Mouse (Mus musculus) left cerebral cortex, postnatal 14 days (tissue): Measurements from ENCODE around the gene Tspan14. TPM values are rescaled to one million over a fixed set of nuclear protein-coding genes. Genes with fewer than 3 reads are reported as not detected.
A peak's percentile ranks its signal among the peaks of the same experiment; 100 is the strongest.

Experiments used
- DNase-seq, 2 experiments: peaks; one replicate each; pipeline ENCODE4 v3.0.0; 2021 to 2022; ENCODE audit warnings: low spot score in 2 of 2, mixed read lengths in 1 of 2
- intact Hi-C: fragments of 180-260 bp; cut with DNase I; formaldehyde crosslinking; loops from one replicate; pipeline ENCODE4 v1.15.1; 2025
- total RNA-seq, 2 experiments: library from RNA; stranded (reverse); gene quantifications; 2 replicates each; pipeline ENCODE4 v1.2.3; 2021

Gene Tspan14
- total RNA-seq, 2 experiments from 2014 or later, result 57.8 to 70.3 TPM

DNA sequence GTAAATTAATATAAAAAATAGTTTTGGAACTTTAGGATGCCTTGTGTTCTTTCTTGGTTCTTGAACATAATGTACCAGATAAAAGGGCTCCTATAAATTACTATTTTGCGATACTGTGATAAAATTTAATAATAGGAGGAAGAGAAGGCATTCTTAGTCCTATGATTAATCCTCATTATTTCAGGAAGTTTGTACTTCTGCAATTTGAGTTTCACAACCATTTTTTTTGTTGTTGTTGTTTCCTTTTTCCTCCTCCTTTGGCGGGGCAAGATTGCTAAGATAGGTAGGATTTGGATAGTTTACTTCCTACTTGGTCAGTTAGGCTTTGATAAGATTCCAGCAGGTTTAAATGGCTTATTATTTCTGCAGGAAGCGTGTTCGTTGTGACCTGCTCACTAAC is 19.0 kb upstream of the Tspan14 start:
- no peak for DNase-seq

GRCm38 (mm10) chr14:40979723-40980122 is 13.1 kb upstream of the Tspan14 start:
- intact Hi-C loops, result loop anchor here (2.0 kb wide), 1 partner anchor 55 kb away; no protein-coding TSS in a partner anchor
- DNase-seq, result no peak

More for the DNA sequence above, 19.0 kb upstream of the Tspan14 start:
- intact Hi-C loops, result no loop called here

DNA sequence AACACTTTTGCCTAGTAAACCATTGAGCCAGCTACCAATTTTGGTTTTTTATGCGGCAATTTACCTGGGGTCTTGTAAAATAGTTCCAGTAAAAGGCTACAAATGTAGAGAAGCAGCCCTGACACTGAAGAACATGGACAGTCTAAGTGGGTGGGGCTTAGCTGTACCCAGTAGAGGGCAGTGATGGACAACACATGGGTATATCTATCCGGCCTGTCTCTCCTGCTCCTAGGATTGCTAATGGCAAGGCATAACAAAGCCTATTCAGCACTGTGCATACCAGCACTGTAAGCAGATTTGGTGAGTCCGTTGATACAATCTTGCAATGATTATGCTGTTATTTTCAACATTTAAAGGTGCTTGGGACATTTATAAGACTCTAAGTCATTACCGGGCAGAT is 12.4 kb upstream of the Tspan14 start:
- intact Hi-C loops, result loop anchor here (2.0 kb wide), 1 partner anchor 56 kb away; no protein-coding TSS in a partner anchor
- DNase-seq, result peak; percentile 33 to 52

DNA sequence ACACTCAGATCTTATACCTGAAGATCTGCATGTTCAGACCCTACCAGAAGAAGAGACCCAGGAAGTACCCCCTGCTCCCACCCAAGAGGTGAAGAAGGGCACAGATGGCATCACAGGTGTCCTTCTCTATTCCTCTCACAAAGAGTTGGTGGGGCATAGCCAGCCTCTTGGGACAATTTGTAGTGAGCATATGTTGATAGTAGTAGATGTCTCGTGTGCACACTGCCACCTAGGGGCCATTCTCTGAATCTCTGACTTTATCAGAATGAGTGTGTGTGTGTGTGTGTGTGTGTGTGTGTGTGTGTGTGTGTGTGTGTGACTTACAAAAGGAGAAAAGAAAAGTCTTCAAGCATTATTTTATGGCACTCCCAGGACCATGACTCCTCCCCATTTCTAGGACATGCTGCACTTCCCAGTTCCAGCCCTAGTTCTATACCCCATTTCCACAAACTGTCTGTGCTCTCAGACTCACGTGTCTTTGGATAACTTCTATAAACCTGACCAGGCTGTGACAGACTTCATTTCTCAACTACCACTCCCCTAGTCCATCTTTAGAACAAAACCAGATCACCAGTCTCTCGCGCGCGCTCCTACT is 8.6 kb upstream of the Tspan14 start:
- intact Hi-C loops, result loop anchor here (1.0 kb wide), 1 partner anchor 58 kb away; no protein-coding TSS in a partner anchor
- DNase-seq, result peak; percentile 82 to 94

DNA sequence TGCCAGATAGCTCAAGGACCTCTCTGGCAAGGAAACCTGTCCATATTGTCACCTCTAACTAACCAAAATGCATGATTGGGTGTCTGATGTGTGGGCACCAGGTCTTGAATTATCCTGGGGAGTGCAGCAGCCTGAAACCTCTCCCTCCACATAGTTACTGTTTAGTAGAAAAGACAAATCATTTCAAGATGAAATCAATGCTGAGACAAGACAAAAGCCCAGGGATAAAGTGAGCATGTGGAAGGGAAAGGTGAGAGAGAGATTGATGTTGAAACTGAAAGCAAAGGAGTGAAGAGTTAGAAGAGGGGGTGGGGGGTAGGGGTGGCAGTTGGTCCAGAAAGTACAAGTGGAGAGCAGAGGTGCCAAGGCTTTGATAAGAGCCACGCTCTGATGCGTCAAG is 1.4 kb upstream of the Tspan14 start:
- DNase-seq, result no peak
- intact Hi-C loops, result no loop called here

DNA sequence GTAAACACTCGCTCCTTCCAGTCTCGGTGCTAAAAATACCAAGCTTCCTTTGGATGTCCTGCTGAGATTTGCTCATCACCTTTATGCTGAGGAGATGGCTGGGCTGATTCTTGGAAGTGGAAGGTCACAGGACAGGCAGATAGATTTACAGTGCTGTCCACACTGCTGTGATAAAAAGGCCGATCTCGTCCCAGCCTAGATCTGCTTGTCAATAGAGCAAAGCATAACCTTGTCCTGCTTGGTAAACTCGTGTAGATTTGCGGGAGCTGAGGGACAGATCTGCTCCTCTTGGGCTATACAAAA is 942 bp upstream of the Tspan14 start:
- intact Hi-C loops, result no loop called here
- no peak for DNase-seq

- intact Hi-C loops, result no loop called here
- peak; percentile 94 to 97 for DNase-seq
Measured at GRCm38 (mm10) chr14:40966862-40967597, 423 bp upstream of the Tspan14 start.

DNA sequence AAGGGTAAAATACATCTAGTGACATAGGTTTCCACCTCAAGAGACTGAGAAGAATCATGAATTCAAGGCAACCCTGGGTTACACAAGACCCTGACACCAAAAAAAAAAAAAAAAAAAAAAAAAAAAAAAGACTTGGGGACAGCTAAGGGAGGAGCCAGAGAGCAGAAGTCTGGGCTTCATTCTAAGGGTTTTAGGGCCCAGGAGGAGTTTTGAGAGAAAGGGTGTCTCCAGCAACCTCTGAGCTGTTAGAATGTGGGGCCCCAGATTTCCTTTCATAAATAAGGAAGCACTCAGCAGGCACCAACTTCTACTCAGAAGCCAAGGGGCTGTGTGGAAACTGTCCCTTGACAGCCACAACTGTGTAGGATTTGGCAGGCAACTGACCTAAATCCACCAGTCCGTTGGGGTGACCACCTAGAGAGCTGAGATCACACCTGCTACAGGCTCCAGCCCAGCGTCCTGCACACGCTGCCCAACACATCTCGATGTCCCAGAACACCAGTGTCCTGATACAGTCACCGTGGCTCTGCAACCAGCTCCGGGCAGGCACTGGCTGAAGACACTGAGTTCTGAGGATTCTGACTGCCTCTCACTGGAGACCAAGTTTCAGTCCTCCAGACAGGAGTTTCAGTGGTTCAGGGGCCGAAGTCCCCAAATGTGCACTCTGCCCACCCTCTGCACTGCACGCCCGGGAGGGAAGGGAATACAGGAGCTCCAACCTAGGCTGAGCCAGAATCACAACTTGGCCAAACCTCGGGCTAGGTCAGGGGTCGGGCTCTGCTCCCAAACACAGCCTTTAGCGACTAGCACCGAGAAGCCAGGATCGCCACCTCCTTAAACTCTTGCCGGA is 875 bp downstream of the Tspan14 start:
- intact Hi-C loops, result no loop called here
- DNase-seq, result peak in 1 of 2 experiments; percentile 50

GRCm38 (mm10) chr14:40964881-40965280 is 1.7 kb downstream of the Tspan14 start:
- no peak for DNase-seq
- intact Hi-C loops, result no loop called here

DNA sequence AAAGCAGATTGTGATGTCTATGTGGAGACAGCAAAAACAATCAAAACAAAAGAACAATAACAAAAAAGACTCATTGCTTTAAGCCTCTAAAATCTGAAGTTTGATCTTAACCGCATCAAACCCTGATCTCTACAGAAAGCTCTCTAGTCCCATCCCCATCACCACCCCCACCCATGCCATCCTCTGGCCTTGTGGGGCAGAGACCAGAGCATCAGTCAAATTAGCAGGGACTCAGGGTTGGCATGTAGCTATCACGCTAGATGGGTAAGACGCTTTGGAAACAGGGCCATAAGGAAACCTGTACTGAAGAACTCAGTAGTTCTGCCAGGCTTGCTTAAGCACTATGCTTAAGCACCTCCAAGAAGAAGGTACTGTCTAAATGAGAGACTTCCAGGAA is 2.4 kb downstream of the Tspan14 start:
- intact Hi-C loops, result no loop called here
- DNase-seq, result no peak

DNA sequence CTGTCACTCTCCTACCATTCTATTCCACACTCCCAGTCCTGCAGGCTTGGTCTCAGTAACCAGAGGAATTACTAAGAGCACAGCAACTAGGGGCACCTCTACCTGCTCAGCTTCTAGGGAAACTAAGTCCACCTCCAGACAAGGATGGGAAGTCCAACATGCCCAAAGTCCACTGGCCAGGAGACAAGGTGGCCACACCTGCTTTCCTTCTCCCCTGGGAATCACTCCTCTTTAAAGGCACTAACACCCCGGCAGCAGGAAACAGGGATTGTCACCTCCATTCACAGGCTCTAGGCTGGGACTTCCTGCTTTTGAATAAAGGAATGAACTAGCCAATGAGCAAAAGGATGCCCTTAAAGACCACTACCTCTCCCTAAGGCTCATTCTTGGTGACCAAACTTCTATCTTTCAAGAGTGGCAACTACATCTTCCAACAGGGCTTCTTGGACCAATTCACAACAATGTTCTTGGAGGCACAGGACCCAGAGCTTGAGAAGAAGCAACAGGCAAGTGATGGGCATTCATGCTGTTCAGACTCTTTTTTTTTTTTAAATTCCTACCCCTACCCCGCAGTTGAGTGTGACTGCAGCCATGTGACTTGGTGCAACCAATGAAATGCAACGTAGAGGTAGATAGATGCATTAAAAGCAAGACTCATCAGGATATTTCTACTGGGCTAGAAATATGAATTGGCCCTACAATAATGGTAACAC is 3.0 kb downstream of the Tspan14 start:
- intact Hi-C loops, result no loop called here
- no peak for DNase-seq

DNA sequence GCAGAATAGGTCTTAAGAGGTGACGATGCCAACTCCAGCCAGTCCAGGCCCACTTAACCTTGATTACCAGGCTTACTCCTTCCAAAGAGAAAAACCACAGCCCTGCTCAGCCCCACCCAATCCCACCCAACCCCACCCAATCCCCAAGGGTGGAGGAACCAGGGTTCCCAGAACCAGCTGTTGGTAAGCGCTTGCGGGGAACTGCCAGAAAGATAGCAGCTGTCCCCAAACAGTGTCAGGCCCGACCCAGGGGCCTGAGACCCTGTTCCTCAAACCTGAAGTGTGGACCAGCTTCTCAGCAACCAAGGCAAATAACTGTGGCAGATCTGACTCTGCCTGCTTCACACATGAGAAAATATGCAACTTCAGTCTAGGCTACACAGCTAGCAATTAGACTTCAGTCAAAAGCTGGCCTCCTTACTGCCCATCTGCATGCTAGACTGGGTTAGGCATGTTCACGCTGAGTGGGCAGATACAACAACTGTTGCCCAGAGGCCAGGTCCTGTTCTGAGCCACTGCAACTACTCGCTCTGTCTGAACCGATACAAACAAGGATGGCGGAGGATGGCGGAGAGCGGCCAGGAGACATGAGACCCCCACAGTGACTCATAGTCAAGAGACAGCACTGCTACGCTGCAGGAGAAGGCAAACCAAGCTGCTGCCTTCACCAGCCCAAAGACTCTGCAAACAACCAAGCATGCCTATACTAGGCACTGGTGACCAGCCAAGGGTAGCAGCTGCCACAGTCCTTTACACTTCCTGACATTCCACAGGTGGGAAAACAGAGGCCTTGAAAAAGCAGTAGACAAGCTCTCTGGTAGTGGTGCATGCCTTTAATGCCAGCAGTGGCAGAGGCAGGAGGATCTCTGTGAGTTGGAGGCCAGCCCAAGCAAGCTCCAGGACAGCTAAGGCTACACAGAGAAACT is 4.0 kb downstream of the Tspan14 start:
- intact Hi-C loops, result no loop called here
- no peak for DNase-seq

DNA sequence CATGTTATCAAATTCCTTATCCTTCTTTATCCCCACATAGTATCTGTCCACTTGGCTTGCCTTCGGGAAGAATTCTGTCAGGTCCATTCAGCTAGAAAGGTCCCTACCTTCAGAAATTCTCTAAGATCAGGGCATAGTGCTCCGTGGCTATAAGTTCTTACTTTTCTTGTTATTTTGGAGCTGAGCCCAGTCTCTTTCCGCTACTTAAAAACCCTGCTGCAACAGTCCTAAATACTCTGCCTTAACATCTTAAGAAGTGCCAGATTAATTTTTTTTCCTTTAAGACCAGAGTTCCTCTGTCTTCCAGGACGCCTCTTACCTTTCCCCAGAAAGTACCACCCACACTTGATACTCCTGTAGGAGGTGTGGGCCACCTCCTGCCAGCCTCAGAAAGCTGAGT is 6.4 kb downstream of the Tspan14 start:
- intact Hi-C loops, result no loop called here

GRCm38 (mm10) chr14:40959586-40959985 is 7.0 kb downstream of the Tspan14 start:
- intact Hi-C loops, result no loop called here
- no peak for DNase-seq

More for the DNA sequence above, 6.4 kb downstream of the Tspan14 start:
- no peak for DNase-seq

GRCm38 (mm10) chr14:40958986-40959381 is 7.6 kb downstream of the Tspan14 start:
- no peak for DNase-seq
- intact Hi-C loops, result no loop called here

DNA sequence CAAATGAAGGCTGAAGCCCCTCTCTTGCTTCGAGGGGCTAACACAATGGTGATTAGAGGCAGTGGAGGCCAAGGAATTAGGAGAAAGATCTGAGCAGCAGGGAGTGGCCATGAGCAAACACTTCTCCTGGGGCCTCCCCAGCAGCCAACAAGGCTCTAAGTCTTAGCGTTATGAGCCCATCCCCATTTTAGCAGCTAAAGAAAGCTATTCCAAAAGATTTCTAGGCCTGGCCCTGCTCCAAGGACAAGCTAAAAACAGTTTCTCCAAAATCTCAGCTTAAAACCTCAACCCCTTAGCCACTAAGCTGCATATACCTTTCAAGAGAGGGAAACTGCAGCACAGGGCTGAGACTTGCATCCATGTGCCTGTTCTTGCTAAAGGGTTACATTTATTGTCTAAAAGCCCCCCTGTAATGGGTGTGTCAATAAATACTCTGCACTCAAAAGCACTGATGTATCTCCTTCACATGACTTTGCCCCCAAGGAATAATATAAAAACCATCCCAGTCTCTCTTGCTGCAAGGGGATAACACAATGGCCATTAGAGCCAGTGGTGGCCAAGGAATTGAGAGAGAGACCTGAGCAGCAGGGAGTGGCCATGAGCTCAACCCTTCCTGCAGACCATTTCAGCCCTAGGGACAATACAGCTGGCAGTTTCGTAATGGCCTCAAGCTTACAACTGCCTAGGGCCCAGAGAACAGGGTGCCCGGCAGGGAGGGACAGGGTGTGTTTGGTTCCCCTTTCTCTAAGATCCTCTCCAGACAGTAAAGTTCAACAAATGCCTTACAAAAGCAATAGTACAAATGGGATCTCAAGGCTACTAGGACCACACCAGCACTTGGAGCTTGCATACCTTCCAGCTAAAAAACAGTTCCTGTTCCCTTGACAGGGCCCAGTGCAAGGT is 8.3 kb downstream of the Tspan14 start:
- intact Hi-C loops, result no loop called here
- peak; percentile 82 to 87 for DNase-seq

DNA sequence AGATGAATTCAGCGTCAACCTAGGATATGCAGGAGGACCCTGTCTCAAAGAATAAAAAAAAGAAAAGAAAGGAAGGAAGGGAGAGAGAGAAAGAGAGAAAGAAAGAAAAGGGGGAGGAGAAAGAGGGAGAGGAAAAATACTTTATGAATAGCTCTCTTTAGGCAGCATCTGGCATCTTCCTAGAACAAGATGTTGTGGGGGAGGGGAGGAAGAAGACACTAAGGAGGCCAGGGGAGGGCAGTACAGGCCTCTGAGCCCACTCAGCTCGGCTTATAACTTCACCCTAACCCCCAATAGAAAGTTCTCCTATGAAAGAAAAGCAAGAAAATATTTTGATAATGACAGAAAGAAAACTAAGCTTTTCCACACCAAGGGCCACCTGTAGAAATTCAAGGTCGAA is 9.0 kb downstream of the Tspan14 start:
- intact Hi-C loops, result no loop called here

More for the DNA sequence above, 9.0 kb downstream of the Tspan14 start:
- peak in 1 of 2 experiments; percentile 49 for DNase-seq
